Mouse (Mus musculus) heart, embryonic 10.5 days (tissue): ENCODE measurements around the gene Epha2. TPM values are rescaled to one million over a fixed set of nuclear protein-coding genes. Genes with fewer than 3 reads are reported as not detected.
A peak's percentile ranks its signal among the peaks of the same experiment; 100 is the strongest.

Experiments used
- DNase-seq: peaks from one replicate; pipeline ENCODE4 v3.0.0-alpha.2; 2017; ENCODE audit warnings: low spot score
- H3K27ac ChIP-seq: fragments of 300-500 bp; sonication (generic); 2 replicates; pipeline ENCODE4 v1.5.1; 2016; ENCODE audit warnings: mild to moderate bottlenecking
- H3K27me3 ChIP-seq: fragments of 300-500 bp; sonication (generic); 2 replicates; pipeline ENCODE4 v1.6.1; 2016; ENCODE audit warnings: mild to moderate bottlenecking; ENCODE audit not compliant: poor library complexity, insufficient read depth, severe bottlenecking
- H3K36me3 ChIP-seq: fragments of 300-500 bp; sonication (generic); 2 replicates; pipeline ENCODE4 v1.6.1; 2016; ENCODE audit warnings: mild to moderate bottlenecking, moderate library complexity
- H3K4me1 ChIP-seq: fragments of 300-500 bp; sonication (generic); 2 replicates; pipeline ENCODE4 v1.6.1; 2016; ENCODE audit warnings: mild to moderate bottlenecking
- H3K4me3 ChIP-seq: fragments of 300-500 bp; sonication (generic); 2 replicates; pipeline ENCODE4 v1.5.1; 2016; ENCODE audit warnings: mild to moderate bottlenecking, moderate library complexity
- H3K9me3 ChIP-seq: fragments of 300-500 bp; sonication (generic); 2 replicates; pipeline ENCODE4 v1.6.1; 2016; ENCODE audit warnings: mild to moderate bottlenecking, moderate library complexity
- WGBS: fragments of 180-500 bp; shearing (Covaris S2); methylation state at CpG from one replicate; pipeline ENCODE4 v1.1.7; 2016; 5-methylcytosine and 5-hydroxymethylcytosine counted together
- microRNA-seq: library from miRNA; unstranded; fragments of <30 nt; microRNA quantifications from one replicate; pipeline ENCODE4, GENCODE M21; 2017
- polyA plus RNA-seq: library from polyadenylated mRNA; unstranded; fragments of >200 nt; fragmentation: Nextera tagmentation; extraction: Ambion mirVana; gene quantifications from 2 replicates; pipeline ENCODE4 v1.2.1, GENCODE M21; 2016

Epha2 gene
- polyA plus RNA-seq, 1 experiment from 2014 or later: 5.2 TPM

GRCm38 (mm10) chr4:141367997-141368791, 67.2 kb downstream of the Epha2 start, which contains the start of gene Fam131c:
Gene Fam131c (plus strand): TSS chr4:141368220.
- Histone ChIP-seq H3K27me3 (peaks cover 96% of the 10 kb centered on the region), H3K4me1 (peaks cover 20% of the 10 kb centered on the region), H3K9me3 (no peaks in the 10 kb centered on the region), H3K27ac (peak within 1 kb of the TSS; percentile 79), H3K4me3 (peak within 1 kb of the TSS; percentile 75), H3K36me3 (no peaks in the 10 kb centered on the region)
- DNase-seq: no peak
- WGBS: 1% methylated on average over 66 of the region's 71 CpGs

DNA sequence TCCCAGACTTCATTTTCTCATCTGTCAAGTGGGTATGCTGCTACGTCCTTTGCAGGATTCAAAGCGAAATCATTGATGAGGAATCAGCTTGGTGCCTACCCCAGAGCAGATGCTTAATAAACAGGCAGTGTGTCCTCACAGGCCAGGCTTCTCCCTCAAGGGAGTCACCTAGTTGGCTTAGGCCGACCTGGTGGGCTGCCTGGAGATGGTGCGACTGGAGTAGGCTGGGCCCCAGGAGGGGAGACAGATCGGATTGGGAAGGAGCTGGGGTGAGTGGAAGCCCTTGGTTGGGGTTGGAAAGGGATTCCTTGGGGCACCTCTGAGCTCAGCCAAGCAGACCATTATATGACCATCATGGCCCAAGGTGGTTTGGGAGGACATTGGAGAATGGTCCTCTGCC, 71.4 kb downstream of the Epha2 start:
- H3K27ac ChIP-seq: no peak overlapping the region
- DNase-seq: no peak
- no peak overlapping the region for H3K4me3 ChIP-seq
- 89% methylated on average over 5 of the region's 5 CpGs for WGBS
- no peaks in the 10 kb centered on the region for H3K36me3 ChIP-seq
- H3K27me3 ChIP-seq: peaks cover 55% of the 10 kb centered on the region
- H3K9me3 ChIP-seq: no peaks in the 10 kb centered on the region
- H3K4me1 ChIP-seq: peaks cover 18% of the 10 kb centered on the region

Small RNAs within 50 kb of the gene (microRNA-seq; reads per million reads assigned to microRNA genes)
- not detected for gene Gm25690

Other genes with a start within 250 kb of the Epha2 start
- gene Crocc, start 240.7 kb upstream of the Epha2 start, polyA plus RNA-seq: 4.7 and 6.4 TPM in 2 replicates
- 41.9 and 53.4 TPM in 2 replicates for gene Necap2, start 222.9 kb upstream of the Epha2 start, polyA plus RNA-seq
- 0.05 TPM in 1 of 2 replicates, not detected in the other for gene Spata21, start 212.9 kb upstream of the Epha2 start, polyA plus RNA-seq
- 36.6 and 39.0 TPM in 2 replicates for gene Szrd1, start 161.5 kb upstream of the Epha2 start, polyA plus RNA-seq
- gene Fbxo42, start 153.3 kb upstream of the Epha2 start, polyA plus RNA-seq: 16.3 and 21.8 TPM in 2 replicates
- gene Rsg1, start 87.3 kb upstream of the Epha2 start, polyA plus RNA-seq: 2.6 and 4.0 TPM in 2 replicates
- 1.2 and 3.7 TPM in 2 replicates for gene Arhgef19, start 61.7 kb upstream of the Epha2 start, polyA plus RNA-seq
- gene Fam131c, start 67.0 kb downstream of the Epha2 start, polyA plus RNA-seq: 0.62 and 1.2 TPM in 2 replicates
- gene Clcnka, start 97.5 kb downstream of the Epha2 start, polyA plus RNA-seq: 0.11 and 0.44 TPM in 2 replicates
- gene Clcnkb, start 114.8 kb downstream of the Epha2 start, polyA plus RNA-seq: 0.93 and 1.3 TPM in 2 replicates
- 61.5 and 132 TPM in 2 replicates for gene Hspb7, start 119.5 kb downstream of the Epha2 start, polyA plus RNA-seq
- not detected in 2 replicates for gene Srarp, start 134.9 kb downstream of the Epha2 start, polyA plus RNA-seq
- gene Zbtb17, start 143.4 kb downstream of the Epha2 start, polyA plus RNA-seq: 31.5 and 33.7 TPM in 2 replicates
- 6.0 and 8.4 TPM in 2 replicates for gene Spen, start 237.4 kb downstream of the Epha2 start, polyA plus RNA-seq